Mouse (Mus musculus): Measurements from ENCODE around the gene Smarcal1. TPM values are rescaled to one million over a fixed set of nuclear protein-coding genes. Genes with fewer than 3 reads are reported as not detected.

Smarcal1 gene
- polyA plus RNA-seq, 1 experiment: 20.2 TPM

GRCm38 (mm10) chr1:72587532-72587931 is 4.5 kb downstream of the Smarcal1 start:
- TF ChIP-seq CTCF (IDR thresholded peaks at IDR 0.05; ENCODE audit: low read depth, low read length) (no peak), POLR2A (IDR thresholded peaks at IDR 0.05; ENCODE audit: borderline replicate concordance, low read depth, low read length) (no peak)
- Histone ChIP-seq H3K4me3 (ENCODE audit: insufficient read depth, low read length) (no peak overlapping the region), H3K4me1 (ENCODE audit: control insufficient read depth, insufficient read depth, low read length) (peaks cover 13% of the 10 kb centered on the region), H3K27ac (ENCODE audit: insufficient read depth, low read depth, low read length) (no peak overlapping the region)

GRCm38 (mm10) chr1:72588763-72589162 is 5.7 kb downstream of the Smarcal1 start:
- H3K27ac ChIP-seq (ENCODE audit: insufficient read depth, low read depth, low read length): no peak overlapping the region
- no peak overlapping the region for H3K4me3 ChIP-seq (ENCODE audit: insufficient read depth, low read length)
- TF ChIP-seq CTCF (IDR thresholded peaks at IDR 0.05; ENCODE audit: low read depth, low read length) (no peak), POLR2A (IDR thresholded peaks at IDR 0.05; ENCODE audit: borderline replicate concordance, low read depth, low read length) (no peak)
- H3K4me1 ChIP-seq (ENCODE audit: control insufficient read depth, insufficient read depth, low read length): peaks cover 23% of the 10 kb centered on the region

GRCm38 (mm10) chr1:72590636-72591035 is 7.6 kb downstream of the Smarcal1 start:
- H3K27ac ChIP-seq (ENCODE audit: insufficient read depth, low read depth, low read length): no peak overlapping the region
- peaks cover 17% of the 10 kb centered on the region for H3K4me1 ChIP-seq (ENCODE audit: control insufficient read depth, insufficient read depth, low read length)
- TF ChIP-seq CTCF (IDR thresholded peaks at IDR 0.05; ENCODE audit: low read depth, low read length): no peak
- no peak for TF ChIP-seq POLR2A (IDR thresholded peaks at IDR 0.05; ENCODE audit: borderline replicate concordance, low read depth, low read length)
- H3K4me3 ChIP-seq (ENCODE audit: insufficient read depth, low read length): no peak overlapping the region

- Histone ChIP-seq H3K4me1 (ENCODE audit: control insufficient read depth, insufficient read depth, low read length) (peaks cover 17% of the 10 kb centered on the region), H3K27ac (ENCODE audit: insufficient read depth, low read depth, low read length) (no peak overlapping the region; the same call in 1 of the 2 replicates), H3K4me3 (ENCODE audit: insufficient read depth, low read length) (no peak overlapping the region)
- no peak for TF ChIP-seq POLR2A (IDR thresholded peaks at IDR 0.05; ENCODE audit: borderline replicate concordance, low read depth, low read length)
- TF ChIP-seq CTCF (IDR thresholded peaks at IDR 0.05; ENCODE audit: low read depth, low read length): no peak
These were observed 9.3 kb downstream of the Smarcal1 start for GRCm38 (mm10) chr1:72592350-72592749.

- TF ChIP-seq POLR2A (IDR thresholded peaks at IDR 0.05; ENCODE audit: borderline replicate concordance, low read depth, low read length) (no peak), CTCF (IDR thresholded peaks at IDR 0.05; ENCODE audit: low read depth, low read length) (no peak)
- Histone ChIP-seq H3K27ac (ENCODE audit: insufficient read depth, low read depth, low read length) (peak overlapping the region; percentile 68), H3K4me1 (ENCODE audit: control insufficient read depth, insufficient read depth, low read length) (peaks cover 17% of the 10 kb centered on the region), H3K4me3 (ENCODE audit: insufficient read depth, low read length) (no peak overlapping the region)
These were observed 10.4 kb downstream of the Smarcal1 start for GRCm38 (mm10) chr1:72593340-72593951.

- Histone ChIP-seq H3K27ac (ENCODE audit: insufficient read depth, low read depth, low read length) (no peak overlapping the region), H3K4me1 (ENCODE audit: control insufficient read depth, insufficient read depth, low read length) (peaks cover 15% of the 10 kb centered on the region), H3K4me3 (ENCODE audit: insufficient read depth, low read length) (no peak overlapping the region)
- TF ChIP-seq POLR2A (IDR thresholded peaks at IDR 0.05; ENCODE audit: borderline replicate concordance, low read depth, low read length): no peak
- no peak for TF ChIP-seq CTCF (IDR thresholded peaks at IDR 0.05; ENCODE audit: low read depth, low read length)
These were observed 12.6 kb downstream of the Smarcal1 start for GRCm38 (mm10) chr1:72595686-72596085.

- TF ChIP-seq POLR2A (IDR thresholded peaks at IDR 0.05; ENCODE audit: borderline replicate concordance, low read depth, low read length): no peak
- no peak for TF ChIP-seq CTCF (IDR thresholded peaks at IDR 0.05; ENCODE audit: low read depth, low read length)
- Histone ChIP-seq H3K4me1 (ENCODE audit: control insufficient read depth, insufficient read depth, low read length) (peaks cover 15% of the 10 kb centered on the region), H3K27ac (ENCODE audit: insufficient read depth, low read depth, low read length) (no peak overlapping the region), H3K4me3 (ENCODE audit: insufficient read depth, low read length) (no peak overlapping the region)
These were observed 13.2 kb downstream of the Smarcal1 start for GRCm38 (mm10) chr1:72596231-72596630.

- H3K4me3 ChIP-seq (ENCODE audit: insufficient read depth, low read length): no peak overlapping the region
- no peak overlapping the region for H3K27ac ChIP-seq (ENCODE audit: insufficient read depth, low read depth, low read length)
- H3K4me1 ChIP-seq (ENCODE audit: control insufficient read depth, insufficient read depth, low read length): no peaks in the 10 kb centered on the region
- TF ChIP-seq CTCF (IDR thresholded peaks at IDR 0.05; ENCODE audit: low read depth, low read length): no peak
- no peak for TF ChIP-seq POLR2A (IDR thresholded peaks at IDR 0.05; ENCODE audit: borderline replicate concordance, low read depth, low read length)
These were observed 16.4 kb downstream of the Smarcal1 start for GRCm38 (mm10) chr1:72599146-72600101.

- TF ChIP-seq CTCF (IDR thresholded peaks at IDR 0.05; ENCODE audit: low read depth, low read length): no peak
- TF ChIP-seq POLR2A (IDR thresholded peaks at IDR 0.05; ENCODE audit: borderline replicate concordance, low read depth, low read length): no peak
These were observed 17.7 kb downstream of the Smarcal1 start for GRCm38 (mm10) chr1:72600778-72601177.

GRCm38 (mm10) chr1:72601233-72601632 is 18.2 kb downstream of the Smarcal1 start:
- no peak overlapping the region for H3K4me3 ChIP-seq (ENCODE audit: insufficient read depth, low read length)
- peaks cover 2% of the 10 kb centered on the region; the same call in 1 of the 2 replicates for H3K4me1 ChIP-seq (ENCODE audit: control insufficient read depth, insufficient read depth, low read length)
- TF ChIP-seq POLR2A (IDR thresholded peaks at IDR 0.05; ENCODE audit: borderline replicate concordance, low read depth, low read length) (no peak), CTCF (IDR thresholded peaks at IDR 0.05; ENCODE audit: low read depth, low read length) (no peak)
- H3K27ac ChIP-seq (ENCODE audit: insufficient read depth, low read depth, low read length): no peak overlapping the region

More at GRCm38 (mm10) chr1:72600778-72601177, 17.7 kb downstream of the Smarcal1 start:
- H3K4me3 ChIP-seq (ENCODE audit: insufficient read depth, low read length): no peak overlapping the region
- H3K27ac ChIP-seq (ENCODE audit: insufficient read depth, low read depth, low read length): no peak overlapping the region
- peaks cover 2% of the 10 kb centered on the region; the same call in 1 of the 2 replicates for H3K4me1 ChIP-seq (ENCODE audit: control insufficient read depth, insufficient read depth, low read length)
